Mouse (Mus musculus) ES-Bruce4 (cell line): Measurements from ENCODE around the gene Nanos2.

Experiments
- CTCF ChIP-seq: IDR thresholded peaks from one replicate; pipeline ENCODE4 v1.8.1; 2011; ENCODE audit warnings: low read depth, low read length
- EP300 ChIP-seq: IDR thresholded peaks from 2 replicates; pipeline ENCODE4 v1.6.1; 2011; ENCODE audit warnings: low read depth, low read length; ENCODE audit not compliant: insufficient read depth
- POLR2A ChIP-seq: IDR thresholded peaks from one replicate; pipeline ENCODE4 v1.8.1; 2011; ENCODE audit warnings: low read length; ENCODE audit not compliant: insufficient read depth

DNA sequence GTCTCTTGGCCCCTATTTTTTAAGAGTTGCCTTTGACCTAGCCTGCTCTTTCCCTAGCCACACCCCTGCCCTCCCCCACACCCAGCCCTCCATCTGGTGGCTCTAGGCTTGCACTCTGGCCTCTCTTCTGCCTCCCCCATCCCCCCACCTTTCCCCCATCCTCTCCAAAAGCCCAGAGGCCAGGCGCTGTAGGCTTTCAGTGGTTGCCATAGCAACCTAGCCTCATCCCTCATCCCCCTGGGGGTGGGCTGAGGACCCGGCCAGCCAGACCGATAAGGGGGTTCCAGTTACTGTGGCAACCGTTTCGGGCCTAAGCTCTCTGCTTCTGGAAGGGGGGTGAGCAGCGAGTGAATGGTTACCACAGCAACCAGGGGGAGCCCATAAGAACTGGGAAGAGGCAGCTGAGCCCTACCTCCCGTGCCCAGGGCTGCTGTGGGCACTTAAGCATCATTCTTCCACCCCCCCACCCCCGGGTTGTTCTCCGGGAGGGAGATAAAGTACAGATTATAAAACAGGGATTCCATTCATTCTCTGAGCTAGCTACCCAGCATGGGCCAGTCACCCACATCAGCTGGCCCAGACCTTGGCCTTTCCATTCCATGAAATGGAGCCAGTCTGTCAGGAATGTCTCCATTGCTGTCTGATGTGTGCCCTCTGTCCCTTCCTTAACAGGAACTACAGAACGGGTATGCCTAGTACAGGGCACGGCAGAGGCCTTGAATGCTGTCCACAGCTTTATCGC lies 37.2 kb upstream of the Nanos2 start:
- TF ChIP-seq CTCF (no peak), POLR2A (no peak), EP300 (peak; percentile 74)
